Mouse (Mus musculus) stomach, embryonic 16.5 days (tissue): ENCODE data around the gene Map4k3. TPM values are rescaled to one million over a fixed set of nuclear protein-coding genes. Genes with fewer than 3 reads are reported as not detected.

Experiments
- polyA plus RNA-seq: library from polyadenylated mRNA; unstranded; fragments of >200 nt; fragmentation: Nextera tagmentation; extraction: Ambion mirVana; gene quantifications from 2 replicates; pipeline ENCODE4 v1.2.1, GENCODE M21; 2015

Map4k3 gene
- polyA plus RNA-seq, 1 experiment from 2014 or later = 20.0 TPM

Other genes starting within 250 kb of the Map4k3 start
- 3.3 and 3.5 TPM in 2 replicates for gene Sos1, start 248.0 kb downstream of the Map4k3 start, polyA plus RNA-seq
- gene Cdkl4, start 150.7 kb downstream of the Map4k3 start, polyA plus RNA-seq = 0.12 and 0.26 TPM in 2 replicates
- gene Tmem178, start 216.1 kb upstream of the Map4k3 start, polyA plus RNA-seq = 2.1 TPM in 2 replicates